Mouse (Mus musculus): ENCODE results near the gene Ccdc158. TPM values are rescaled to one million over a fixed set of nuclear protein-coding genes. Genes with fewer than 3 reads are reported as not detected.

Ccdc158 gene
- polyA plus RNA-seq, 1 experiment from 2014 or later = 0.75 TPM

- no peaks in the 10 kb centered on the region for H3K27me3 ChIP-seq
- H3K4me2 ChIP-seq (replicated peaks) = no peak overlapping the region
- H3K27ac ChIP-seq (replicated peaks) = no peak overlapping the region
- no peaks in the 10 kb centered on the region for H3K36me3 ChIP-seq
- no peak overlapping the region for H3K9ac ChIP-seq (replicated peaks)
- no peaks in the 10 kb centered on the region for H3K4me1 ChIP-seq
- H3K9me3 ChIP-seq = no peaks in the 10 kb centered on the region
- WGBS = 80% methylated on average over 13 of the region's 13 CpGs
- no peak for ATAC-seq (replicated peaks)
- H3K4me3 ChIP-seq = no peak overlapping the region
Observed at GRCm38 (mm10) chr5:92562002-92562401, 113.1 kb downstream of the Ccdc158 start.

DNA sequence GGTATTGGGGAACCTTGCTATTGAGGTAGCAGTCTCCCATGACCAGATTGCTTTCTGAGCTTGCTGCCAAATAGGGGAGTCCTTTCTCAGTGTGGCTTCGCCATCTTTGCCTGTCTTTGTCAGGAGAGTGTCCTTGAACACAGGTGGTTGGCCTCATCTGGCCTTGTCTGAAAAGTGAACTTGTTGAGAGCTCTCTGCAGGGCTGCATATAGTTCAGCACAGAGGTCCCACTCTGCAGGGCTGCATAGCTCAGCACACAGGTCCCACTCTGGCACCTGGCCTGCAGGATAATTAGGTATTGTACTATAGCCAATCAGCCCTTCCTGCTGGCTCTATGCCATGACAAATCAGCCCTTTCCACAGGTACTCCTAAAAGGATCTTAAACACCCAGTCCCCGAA, 114.9 kb downstream of the Ccdc158 start:
- 51% methylated on average over 2 of the region's 2 CpGs for WGBS
- H3K36me3 ChIP-seq = no peaks in the 10 kb centered on the region
- H3K9me3 ChIP-seq = no peaks in the 10 kb centered on the region
- no peak overlapping the region for H3K4me2 ChIP-seq (replicated peaks)
- no peaks in the 10 kb centered on the region for H3K4me1 ChIP-seq
- no peak for ATAC-seq (replicated peaks)
- H3K9ac ChIP-seq (replicated peaks) = no peak overlapping the region
- no peak overlapping the region for H3K4me3 ChIP-seq
- H3K27ac ChIP-seq (replicated peaks) = no peak overlapping the region
- H3K27me3 ChIP-seq = no peaks in the 10 kb centered on the region

Other genes starting within 250 kb of the Ccdc158 start
- gene Nup54, start 240.1 kb downstream of the Ccdc158 start, polyA plus RNA-seq (2015; fragmentation: Nextera tagmentation; extraction: Ambion mirVana) = 55.7 and 60.0 TPM in 2 replicates
- 23.4 and 24.6 TPM in 2 replicates for gene Scarb2, start 168.4 kb downstream of the Ccdc158 start, polyA plus RNA-seq (2015; fragmentation: Nextera tagmentation; extraction: Ambion mirVana)
- 0.42 and 0.69 TPM in 2 replicates for gene Fam47e, start 120.2 kb downstream of the Ccdc158 start, polyA plus RNA-seq (2015; fragmentation: Nextera tagmentation; extraction: Ambion mirVana)
- gene Stbd1, start 72.2 kb downstream of the Ccdc158 start, polyA plus RNA-seq (2015; fragmentation: Nextera tagmentation; extraction: Ambion mirVana) = 3.4 TPM in 2 replicates
- gene Shroom3, start 8.2 kb upstream of the Ccdc158 start, polyA plus RNA-seq (2015; fragmentation: Nextera tagmentation; extraction: Ambion mirVana) = 2.4 and 2.9 TPM in 2 replicates

Data from forebrain, embryonic 15.5 days (tissue).